Mouse (Mus musculus) liver, embryonic 14.5 days (tissue): ENCODE data around the gene Alox12e. TPM values are rescaled to one million over a fixed set of nuclear protein-coding genes. Genes with fewer than 3 reads are reported as not detected.

ENCODE experiments used
- ATAC-seq: fragments of 200-750 bp; cut with Nextera tagmentation; 2 replicates; pipeline ENCODE4 v1.8.0; 2017; ENCODE audit warnings: moderate number of reproducible peaks, mild to moderate bottlenecking, moderate library complexity; ENCODE audit not compliant: insufficient read depth
- DNase-seq, 3 experiments: peaks; one replicate each; pipeline ENCODE4 v3.0.0-alpha.2; 2012 to 2013; ENCODE audit warnings: low read depth in 3 of 3, low spot score in 3 of 3
- H3K27ac ChIP-seq: fragments of 300-500 bp; sonication (generic); 2 replicates; pipeline ENCODE4 v1.5.1; 2014; ENCODE audit warnings: moderate library complexity, mild to moderate bottlenecking, control low read depth, inconsistent platforms
- H3K27me3 ChIP-seq: fragments of 300-500 bp; sonication (generic); 2 replicates; pipeline ENCODE4 v1.6.1; 2014; ENCODE audit warnings: mild to moderate bottlenecking, low read length, moderate library complexity; ENCODE audit not compliant: control insufficient read depth, insufficient read depth
- H3K36me3 ChIP-seq: fragments of 300-500 bp; sonication (generic); replicated peaks from 2 replicates; pipeline ENCODE4 v1.6.1; 2014; ENCODE audit warnings: low read depth; ENCODE audit not compliant: control insufficient read depth, insufficient read depth
- H3K4me1 ChIP-seq, 2 experiments: fragments of 200-500 bp in 1 of 2; fragments of 300-500 bp in 1 of 2; sonication (generic) in 1 of 2; replicated peaks; 2 replicates each; pipeline ENCODE4 v1.6.1; 2012 to 2014; ENCODE audit warnings: antibody characterized with exemption in 1 of 2, inconsistent platforms in 1 of 2, low read length in 1 of 2; ENCODE audit not compliant: control insufficient read depth in 2 of 2, insufficient read depth in 2 of 2
- H3K4me2 ChIP-seq: fragments of 300-500 bp; sonication (generic); 2 replicates; pipeline ENCODE4 v1.6.1; 2014; ENCODE audit warnings: low read depth, mild to moderate bottlenecking, control low read depth, moderate library complexity
- H3K4me3 ChIP-seq, 2 experiments: fragments of 200-500 bp in 1 of 2; fragments of 300-500 bp in 1 of 2; sonication (generic) in 1 of 2; 2 replicates each; pipeline ENCODE4 v1.5.1; 2012 to 2014; ENCODE audit warnings: low read depth in 2 of 2, low read length in 2 of 2, mild to moderate bottlenecking in 2 of 2, control low read depth in 1 of 2, inconsistent platforms in 1 of 2, moderate library complexity in 1 of 2; ENCODE audit not compliant: insufficient read depth in 1 of 2
- H3K9ac ChIP-seq: fragments of 300-500 bp; sonication (generic); replicated peaks from 2 replicates; pipeline ENCODE4 v1.6.1; 2014; ENCODE audit warnings: mild to moderate bottlenecking, control low read depth, moderate library complexity
- H3K9me3 ChIP-seq: fragments of 300-500 bp; sonication (generic); 2 replicates; pipeline ENCODE4 v1.6.1; 2016; ENCODE audit warnings: low read length, mixed read lengths; ENCODE audit not compliant: control insufficient read depth
- CTCF ChIP-seq: IDR thresholded peaks from 2 replicates; pipeline ENCODE4 v1.5.1; 2016; ENCODE audit warnings: antibody characterized with exemption, low read depth, control low read depth
- EP300 ChIP-seq: IDR thresholded peaks from 2 replicates; pipeline ENCODE4 v1.6.1; 2016; ENCODE audit warnings: antibody characterized with exemption, low read depth
- WGBS: fragments of 180-500 bp; shearing (Covaris S2); extraction: QIAGEN DNeasy Blood & Tissue Kit; methylation state at CpG from one replicate; pipeline ENCODE4 v1.1.7; 2014; ENCODE audit not compliant: insufficient replicate concordance; 5-methylcytosine and 5-hydroxymethylcytosine counted together
- polyA plus RNA-seq, 2 experiments: library from polyadenylated mRNA; depleted of rRNA in 1 of 2; stranded (reverse) in 1 of 2; unstranded in 1 of 2; fragments of >200 nt; fragmentation: Nextera tagmentation in 1 of 2; extraction: Ambion mirVana in 1 of 2; gene quantifications; 2 replicates each; pipeline versions ENCODE4 v1.2.1 to v1.2.3; 2012 to 2014

Gene Alox12e
- polyA plus RNA-seq, 2 experiments, result 0.06 to 0.10 TPM

DNA sequence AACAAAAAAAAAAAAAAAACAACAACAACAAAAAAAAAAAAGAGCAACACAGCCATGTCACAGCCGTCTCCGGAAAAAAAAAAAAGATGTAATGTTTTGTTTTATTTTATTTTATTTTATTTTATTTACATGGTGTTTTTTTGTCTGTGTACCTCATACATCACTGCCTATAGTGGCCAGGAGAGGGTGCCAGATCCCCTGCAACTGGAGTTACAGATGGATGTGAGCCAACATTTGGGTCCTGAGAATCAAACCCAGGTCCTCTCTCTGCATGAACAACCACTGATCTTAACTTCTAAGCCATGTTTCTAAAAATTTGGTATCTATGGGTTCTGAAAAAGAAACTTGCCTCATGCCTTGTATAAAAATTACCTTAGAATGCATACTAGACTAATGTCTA lies 14.1 kb downstream of the Alox12e start:
- WGBS, result 72% methylated on average over 2 of the region's 2 CpGs
- Histone ChIP-seq H3K4me3 (no peak overlapping the region), H3K9me3 (no peaks in the 10 kb centered on the region), H3K27ac (no peak overlapping the region), H3K4me1 (peaks cover 0 to 5% of the 10 kb centered on the region in 2 experiments; a peak in 1 of 4 replicates), H3K27me3 (no peaks in the 10 kb centered on the region), H3K9ac (no peak overlapping the region), H3K4me2 (no peak overlapping the region), H3K36me3 (no peaks in the 10 kb centered on the region)
- no peak for ATAC-seq
- TF ChIP-seq CTCF (peak; percentile 39; the same call in 1 of the 2 replicates), EP300 (no peak)
- no peak for DNase-seq

DNA sequence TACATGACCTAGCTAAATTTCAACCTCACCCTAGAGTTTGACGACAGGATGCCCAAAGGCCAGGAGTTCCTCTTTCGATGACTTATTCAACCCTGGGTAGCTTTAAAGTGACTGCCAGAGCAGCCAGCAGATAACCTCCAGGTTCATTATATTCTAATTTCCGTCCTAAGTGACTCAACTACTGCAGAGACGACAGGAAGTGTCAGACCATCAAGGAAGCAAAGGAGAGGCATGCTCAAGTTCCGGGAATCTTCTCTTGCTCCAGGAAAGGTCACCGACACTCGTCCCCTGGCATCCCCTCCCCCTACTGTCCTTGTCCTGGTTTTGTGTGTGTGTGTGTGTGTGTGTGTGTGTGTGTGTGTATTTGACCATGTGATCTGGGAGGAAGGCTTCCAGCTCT lies 16.3 kb downstream of the Alox12e start:
- DNase-seq (no peak), ATAC-seq (no peak)
- Histone ChIP-seq H3K9me3 (no peaks in the 10 kb centered on the region), H3K27ac (no peak overlapping the region), H3K4me1 (peaks cover 0 to 10% of the 10 kb centered on the region in 2 experiments; a peak in 1 of 4 replicates), H3K27me3 (no peaks in the 10 kb centered on the region), H3K9ac (no peak overlapping the region), H3K36me3 (no peaks in the 10 kb centered on the region), H3K4me2 (no peak overlapping the region), H3K4me3 (no peak overlapping the region)
- TF ChIP-seq EP300 (no peak), CTCF (no peak)
- 19% methylated on average over 7 of the region's 7 CpGs for WGBS

DNA sequence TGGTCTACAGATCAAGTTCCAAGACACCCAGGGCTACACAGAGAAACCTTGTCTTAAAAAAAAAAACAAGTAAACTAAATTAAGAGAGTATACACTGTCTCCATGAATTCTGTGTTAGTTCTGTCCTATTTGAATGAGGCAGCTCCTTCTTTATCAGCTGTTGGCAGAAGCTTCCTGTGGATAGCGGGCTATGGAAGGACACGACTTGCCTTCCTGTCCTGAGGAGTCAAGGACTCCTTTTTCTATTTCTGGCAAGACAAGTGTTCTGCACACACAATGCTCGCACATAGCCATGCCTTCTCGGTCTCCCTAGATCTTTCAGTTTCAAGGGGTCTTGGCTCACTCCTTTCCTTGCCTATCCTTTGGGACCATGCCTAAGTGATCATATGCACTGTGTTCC lies 20.1 kb downstream of the Alox12e start:
- Histone ChIP-seq H3K27me3 (no peaks in the 10 kb centered on the region), H3K36me3 (no peaks in the 10 kb centered on the region), H3K9me3 (no peaks in the 10 kb centered on the region), H3K9ac (no peak overlapping the region), H3K4me1 (peaks cover 0 to 18% of the 10 kb centered on the region in 2 experiments; a peak in 1 of 4 replicates), H3K4me2 (no peak overlapping the region), H3K27ac (no peak overlapping the region), H3K4me3 (no peak overlapping the region)
- TF ChIP-seq CTCF (no peak), EP300 (no peak)
- ATAC-seq (no peak), DNase-seq (no peak)
- 26% methylated on average over 4 of the region's 4 CpGs for WGBS

DNA sequence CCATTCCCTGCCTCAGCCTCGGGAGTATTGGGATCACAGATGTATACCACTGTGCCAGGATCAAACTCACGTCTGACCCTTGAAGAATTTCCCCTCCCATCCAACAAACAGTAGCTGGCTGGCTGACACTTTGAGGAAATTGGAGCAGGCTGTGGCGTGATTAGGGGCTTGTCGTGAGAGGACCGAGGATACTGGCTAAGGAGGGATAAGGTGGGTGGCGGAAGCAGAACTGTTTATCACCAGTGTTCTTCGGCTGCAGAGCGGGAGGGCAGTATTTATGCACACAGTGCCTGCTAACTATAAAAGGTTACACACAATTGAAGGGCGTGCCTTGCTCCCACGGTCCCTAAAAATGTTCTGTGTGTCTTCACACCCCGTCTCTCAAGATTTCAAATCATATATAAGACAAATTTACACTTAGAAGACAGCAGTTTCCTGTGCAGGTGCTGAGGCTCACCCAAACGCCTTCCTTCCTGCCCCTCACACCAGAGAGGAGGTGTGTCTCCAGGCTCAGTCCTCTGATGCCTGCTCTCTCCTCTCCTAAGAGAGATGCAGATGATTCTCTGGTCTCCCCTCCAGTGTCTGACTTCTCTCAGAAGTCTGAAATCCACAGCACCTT lies 24.5 kb downstream of the Alox12e start:
- WGBS, result 7% methylated on average over 12 of the region's 12 CpGs
- no peak overlapping the region for H3K4me2 ChIP-seq
- DNase-seq, result no peak

DNA sequence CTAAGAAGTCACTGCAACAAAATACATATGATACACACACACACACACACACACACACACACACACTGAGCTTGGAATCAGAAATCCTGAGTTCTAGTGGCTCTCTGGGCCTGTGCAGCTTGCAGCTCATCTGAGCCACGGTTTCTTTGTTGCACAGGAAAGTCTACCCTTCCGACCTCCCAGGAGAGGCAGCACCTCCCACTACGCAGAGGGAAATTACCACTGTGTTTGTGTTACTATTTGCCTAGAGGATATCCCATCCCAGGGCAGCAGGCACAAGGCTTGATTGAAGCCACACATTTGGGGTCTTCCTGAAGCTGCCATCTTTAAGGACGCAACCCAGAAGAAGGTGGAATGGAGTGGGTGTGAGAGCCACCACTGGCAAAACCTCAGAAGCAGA lies 25.0 kb downstream of the Alox12e start:
- H3K27ac ChIP-seq, result no peak overlapping the region
- DNase-seq, result no peak
- no peak overlapping the region for H3K4me3 ChIP-seq
- no peak overlapping the region for H3K4me2 ChIP-seq
- no peak for TF ChIP-seq CTCF
- TF ChIP-seq EP300, result no peak
- H3K36me3 ChIP-seq, result no peaks in the 10 kb centered on the region
- H3K4me1 ChIP-seq, result peaks cover 0 to 10% of the 10 kb centered on the region in 2 experiments; a peak in 1 of 4 replicates
- 19% methylated on average over 4 of the region's 4 CpGs for WGBS
- no peaks in the 10 kb centered on the region for H3K27me3 ChIP-seq
- ATAC-seq, result no peak
- H3K9ac ChIP-seq, result no peak overlapping the region
- no peaks in the 10 kb centered on the region for H3K9me3 ChIP-seq

More for the DNA sequence above, 24.5 kb downstream of the Alox12e start:
- TF ChIP-seq CTCF (no peak), EP300 (no peak)
- peaks cover 0 to 13% of the 10 kb centered on the region in 2 experiments; a peak in 1 of 4 replicates for H3K4me1 ChIP-seq
- no peak overlapping the region for H3K27ac ChIP-seq
- H3K9ac ChIP-seq, result no peak overlapping the region
- H3K9me3 ChIP-seq, result no peaks in the 10 kb centered on the region
- no peak for ATAC-seq
- H3K4me3 ChIP-seq, result no peak overlapping the region
- no peaks in the 10 kb centered on the region for H3K36me3 ChIP-seq
- H3K27me3 ChIP-seq, result no peaks in the 10 kb centered on the region
